Mouse (Mus musculus) myocyte (in vitro differentiated cells): ENCODE data around the gene Ptpn13. TPM values are rescaled to one million over a fixed set of nuclear protein-coding genes. Genes with fewer than 3 reads are reported as not detected.

Source experiments
- H3K27me3 ChIP-seq: one replicate; pipeline ENCODE4 v1.6.1; 2011; ENCODE audit not compliant: control insufficient read depth, insufficient read depth, insufficient read length
- H3K36me3 ChIP-seq: one replicate; pipeline ENCODE4 v1.6.1; 2011; ENCODE audit not compliant: control insufficient read depth, insufficient read depth
- H3K4me2 ChIP-seq: one replicate; pipeline ENCODE4 v1.6.1; 2011; ENCODE audit warnings: low read depth, control low read depth
- H3K4me3 ChIP-seq: one replicate; pipeline ENCODE4 v1.5.1; 2011; ENCODE audit warnings: mild to moderate bottlenecking, control low read depth, moderate library complexity
- H3K79me2 ChIP-seq: one replicate; pipeline ENCODE4 v1.6.1; 2011; ENCODE audit not compliant: control insufficient read depth, insufficient read depth
- H3ac ChIP-seq: one replicate; pipeline ENCODE4 v1.6.1; 2011; ENCODE audit not compliant: control insufficient read depth, insufficient read length
- CEBPB ChIP-seq: IDR thresholded peaks from 2 replicates; pipeline ENCODE4 v1.6.1; 2011; ENCODE audit warnings: mild to moderate bottlenecking, moderate library complexity; ENCODE audit not compliant: poor library complexity, insufficient read depth, severe bottlenecking
- E2F4 ChIP-seq: IDR thresholded peaks from one replicate; pipeline ENCODE4 v1.6.1; 2011; ENCODE audit warnings: mild to moderate bottlenecking, control low read depth, moderate library complexity; ENCODE audit not compliant: insufficient read depth
- MAX ChIP-seq: IDR thresholded peaks from one replicate; pipeline ENCODE4 v1.6.1; 2011; ENCODE audit warnings: low read depth, mild to moderate bottlenecking, control low read depth
- MYOD1 ChIP-seq, 3 experiments: IDR thresholded peaks; one replicate each; pipeline ENCODE4 v1.6.1; 2011; ENCODE audit warnings: control low read depth in 2 of 3, low read depth in 2 of 3, mild to moderate bottlenecking in 2 of 3, moderate library complexity in 1 of 3; ENCODE audit not compliant: insufficient read length in 2 of 3, control insufficient read depth in 1 of 3
- MYOG ChIP-seq, 3 experiments: IDR thresholded peaks; one replicate each; pipeline ENCODE4 v1.6.1; 2011; ENCODE audit warnings: control low read depth in 2 of 3, low read depth in 2 of 3, mild to moderate bottlenecking in 2 of 3; ENCODE audit not compliant: insufficient read length in 2 of 3, control insufficient read depth in 1 of 3, insufficient read depth in 1 of 3
- POLR2A ChIP-seq: IDR thresholded peaks from one replicate; pipeline ENCODE4 v1.6.1; 2011; ENCODE audit warnings: low read depth, mild to moderate bottlenecking, control low read depth, moderate library complexity; ENCODE audit not compliant: insufficient read length
- POLR2AphosphoS2 ChIP-seq: IDR thresholded peaks from one replicate; pipeline ENCODE4 v1.6.1; 2011; ENCODE audit warnings: low read depth, control low read depth; ENCODE audit not compliant: insufficient read length
- REST ChIP-seq: IDR thresholded peaks from one replicate; pipeline ENCODE4 v1.6.1; 2011; ENCODE audit warnings: mild to moderate bottlenecking, control low read depth, moderate library complexity; ENCODE audit not compliant: insufficient read depth, insufficient read length
- SRF ChIP-seq: IDR thresholded peaks from one replicate; pipeline ENCODE4 v1.6.1; 2011; ENCODE audit warnings: low read depth; ENCODE audit not compliant: control insufficient read depth, insufficient read length
- TCF12 ChIP-seq: IDR thresholded peaks from one replicate; pipeline ENCODE4 v1.6.1; 2011; ENCODE audit warnings: mild to moderate bottlenecking, control low read depth; ENCODE audit not compliant: poor library complexity, insufficient read depth, severe bottlenecking
- TCF3 ChIP-seq: IDR thresholded peaks from one replicate; pipeline ENCODE4 v1.6.1; 2011; ENCODE audit warnings: low read depth, control low read depth; ENCODE audit not compliant: insufficient read length
- USF1 ChIP-seq: IDR thresholded peaks from one replicate; pipeline ENCODE4 v1.6.1; 2011; ENCODE audit warnings: low read depth, mild to moderate bottlenecking, control low read depth, moderate library complexity
- polyA plus RNA-seq: library from polyadenylated mRNA; unstranded; fragments of >200 nt; fragmentation: generic; extraction: Trizol; gene quantifications from one replicate; pipeline ENCODE4 v1.2.1, GENCODE M21; 2012; ENCODE audit warnings: missing spikeins

Ptpn13 gene
- polyA plus RNA-seq, 1 experiment: 5.3 TPM

GRCm38 (mm10) chr5:103437714-103438113 lies 12.7 kb downstream of the Ptpn13 start:
- no peaks in the 10 kb centered on the region for H3K27me3 ChIP-seq
- no peak overlapping the region for H3ac ChIP-seq
- no peak overlapping the region for H3K4me3 ChIP-seq
- no peak for TF ChIP-seq TCF12
- no peak for TF ChIP-seq REST
- no peak for TF ChIP-seq TCF3
- TF ChIP-seq USF1: no peak
- TF ChIP-seq E2F4: no peak
- TF ChIP-seq POLR2AphosphoS2: no peak
- TF ChIP-seq POLR2A: no peak
- no peak for TF ChIP-seq MYOG (IDR thresholded peaks at IDR 0.05; ENCODE audit: control insufficient read depth in 1 of 3, insufficient read depth in 1 of 3, insufficient read length in 2 of 3, low read depth in 2 of 3)
- TF ChIP-seq SRF: no peak
- H3K79me2 ChIP-seq: no peaks in the 10 kb centered on the region
- H3K4me2 ChIP-seq: no peak overlapping the region
- no peaks in the 10 kb centered on the region for H3K36me3 ChIP-seq

- H3ac ChIP-seq: no peak overlapping the region
- TF ChIP-seq POLR2A (no peak), MYOG (IDR thresholded peaks at IDR 0.05; ENCODE audit: control insufficient read depth in 1 of 3, insufficient read depth in 1 of 3, insufficient read length in 2 of 3, low read depth in 2 of 3) (no peak), CEBPB (no peak), E2F4 (no peak), SRF (no peak), USF1 (no peak), TCF3 (no peak), POLR2AphosphoS2 (no peak), MAX (no peak), REST (no peak), MYOD1 (IDR thresholded peaks at IDR 0.05; ENCODE audit: control insufficient read depth in 1 of 3, insufficient read length in 2 of 3, low read depth in 2 of 3) (no peak), TCF12 (no peak)
- no peak overlapping the region for H3K4me3 ChIP-seq
- H3K27me3 ChIP-seq: no peaks in the 10 kb centered on the region
- H3K36me3 ChIP-seq: no peaks in the 10 kb centered on the region
- no peak overlapping the region for H3K4me2 ChIP-seq
- no peaks in the 10 kb centered on the region for H3K79me2 ChIP-seq
These were observed 14.2 kb downstream of the Ptpn13 start for GRCm38 (mm10) chr5:103439171-103439570.

GRCm38 (mm10) chr5:103440418-103441276 lies 15.7 kb downstream of the Ptpn13 start:
- Histone ChIP-seq H3ac (no peak overlapping the region), H3K79me2 (no peaks in the 10 kb centered on the region), H3K36me3 (no peaks in the 10 kb centered on the region), H3K4me2 (no peak overlapping the region), H3K27me3 (no peaks in the 10 kb centered on the region), H3K4me3 (no peak overlapping the region)
- no peak for TF ChIP-seq POLR2A
- no peak for TF ChIP-seq REST
- no peak for TF ChIP-seq POLR2AphosphoS2
- no peak for TF ChIP-seq CEBPB
- TF ChIP-seq E2F4: no peak
- TF ChIP-seq MYOG (IDR thresholded peaks at IDR 0.05; ENCODE audit: control insufficient read depth in 1 of 3, insufficient read depth in 1 of 3, insufficient read length in 2 of 3, low read depth in 2 of 3): no peak
- no peak for TF ChIP-seq MAX
- TF ChIP-seq TCF3: no peak
- no peak for TF ChIP-seq TCF12

GRCm38 (mm10) chr5:103441706-103442105 lies 16.7 kb downstream of the Ptpn13 start:
- no peaks in the 10 kb centered on the region for H3K36me3 ChIP-seq
- H3K27me3 ChIP-seq: no peaks in the 10 kb centered on the region
- H3K4me2 ChIP-seq: no peak overlapping the region
- TF ChIP-seq TCF3 (no peak), REST (no peak)
- H3K79me2 ChIP-seq: no peaks in the 10 kb centered on the region
- no peak overlapping the region for H3ac ChIP-seq
- no peak overlapping the region for H3K4me3 ChIP-seq

- Histone ChIP-seq H3K79me2 (no peaks in the 10 kb centered on the region), H3ac (no peak overlapping the region), H3K27me3 (no peaks in the 10 kb centered on the region), H3K4me3 (no peak overlapping the region), H3K36me3 (no peaks in the 10 kb centered on the region), H3K4me2 (no peak overlapping the region)
- TF ChIP-seq TCF3 (no peak), POLR2A (no peak), SRF (no peak), MAX (no peak), POLR2AphosphoS2 (no peak), MYOG (IDR thresholded peaks at IDR 0.05; ENCODE audit: control insufficient read depth in 1 of 3, insufficient read depth in 1 of 3, insufficient read length in 2 of 3, low read depth in 2 of 3) (no peak), CEBPB (no peak), USF1 (no peak), TCF12 (no peak), REST (no peak), E2F4 (no peak), MYOD1 (IDR thresholded peaks at IDR 0.05; ENCODE audit: control insufficient read depth in 1 of 3, insufficient read length in 2 of 3, low read depth in 2 of 3) (no peak)
These were observed 17.3 kb downstream of the Ptpn13 start for GRCm38 (mm10) chr5:103442269-103442688.
